Mouse (Mus musculus) MEL (cell line): ENCODE data around the gene Dgcr2. TPM values are rescaled to one million over a fixed set of nuclear protein-coding genes. Genes with fewer than 3 reads are reported as not detected.

ENCODE experiments used
- DNase-seq: peaks from one replicate; pipeline ENCODE4 v3.0.0; 2011; ENCODE audit warnings: low read depth, low spot score
- H3K27ac ChIP-seq: 2 replicates; pipeline ENCODE4 v1.5.1; 2012; ENCODE audit warnings: low read depth, mild to moderate bottlenecking, control low read depth, low read length, moderate library complexity; ENCODE audit not compliant: control insufficient read depth
- H3K27me3 ChIP-seq, 2 experiments: fragments of 150-350 bp in 1 of 2; sonication (generic) in 1 of 2; 2 replicates each; pipeline ENCODE4 v1.6.1; 2012; ENCODE audit warnings: low read length in 2 of 2, mild to moderate bottlenecking in 2 of 2, improper control_type of control experiment in 1 of 2, moderate library complexity in 1 of 2; ENCODE audit not compliant: insufficient read depth in 2 of 2, control insufficient read depth in 1 of 2
- H3K36me3 ChIP-seq, 2 experiments: 2 replicates each; pipeline ENCODE4 v1.6.1; 2012 to 2014; ENCODE audit warnings: low read length in 2 of 2, improper control_type of control experiment in 1 of 2, inconsistent platforms in 1 of 2, mild to moderate bottlenecking in 1 of 2; ENCODE audit not compliant: insufficient read depth in 2 of 2, control insufficient read depth in 1 of 2
- H3K4me1 ChIP-seq, 2 experiments: fragments of 150-350 bp in 1 of 2; sonication (generic) in 1 of 2; 2 replicates each; pipeline ENCODE4 v1.6.1; 2012; ENCODE audit warnings: low read length in 2 of 2, improper control_type of control experiment in 1 of 2, mild to moderate bottlenecking in 1 of 2; ENCODE audit not compliant: insufficient read depth in 2 of 2, control insufficient read depth in 1 of 2
- H3K4me3 ChIP-seq, 2 experiments: fragments of 150-350 bp in 1 of 2; sonication (generic) in 1 of 2; 2 replicates each; pipeline ENCODE4 v1.5.1; 2012; ENCODE audit warnings: low read depth in 2 of 2, low read length in 2 of 2, mild to moderate bottlenecking in 2 of 2, moderate library complexity in 2 of 2, control low read depth in 1 of 2, improper control_type of control experiment in 1 of 2; ENCODE audit not compliant: control insufficient read depth in 1 of 2, insufficient read depth in 1 of 2
- H3K79me2 ChIP-seq: 2 replicates; pipeline ENCODE4 v1.6.1; 2012; ENCODE audit warnings: mild to moderate bottlenecking, low read length, moderate library complexity; ENCODE audit not compliant: control insufficient read depth, poor library complexity, insufficient read depth
- H3K9ac ChIP-seq: 2 replicates; pipeline ENCODE4 v1.6.1; 2012; ENCODE audit warnings: low read depth, mild to moderate bottlenecking, control low read depth, low read length, moderate library complexity; ENCODE audit not compliant: control insufficient read depth, poor library complexity, severe bottlenecking
- H3K9me3 ChIP-seq: fragments of 150-350 bp; sonication (generic); replicated peaks from 2 replicates; pipeline ENCODE4 v1.6.1; 2012; ENCODE audit warnings: mild to moderate bottlenecking, low read length, improper control_type of control experiment, moderate library complexity; ENCODE audit not compliant: insufficient read depth
- BHLHE40 ChIP-seq: IDR thresholded peaks from 2 replicates; pipeline ENCODE4 v1.6.1; 2012; ENCODE audit warnings: low read depth, mild to moderate bottlenecking, inconsistent platforms, low read length, improper control_type of control experiment, borderline replicate concordance
- CHD1 ChIP-seq: IDR thresholded peaks from 2 replicates; pipeline ENCODE4 v1.6.1; 2012; ENCODE audit warnings: low read depth, mild to moderate bottlenecking, inconsistent platforms, low read length, improper control_type of control experiment
- ELF1 ChIP-seq: IDR thresholded peaks from 2 replicates; pipeline ENCODE4 v1.6.1; 2014; ENCODE audit warnings: low read depth, mild to moderate bottlenecking, inconsistent platforms, low read length, improper control_type of control experiment, moderate library complexity
- EP300 ChIP-seq, 2 experiments: IDR thresholded peaks; 2 replicates each; pipeline ENCODE4 v1.6.1; 2011; ENCODE audit warnings: improper control_type of control experiment in 2 of 2, low read length in 2 of 2, low read depth in 1 of 2, mild to moderate bottlenecking in 1 of 2
- ETS1 ChIP-seq: IDR thresholded peaks from 2 replicates; pipeline ENCODE4 v1.6.1; 2012; ENCODE audit warnings: low read depth, mild to moderate bottlenecking, inconsistent platforms, low read length, improper control_type of control experiment, moderate library complexity
- GATA1 ChIP-seq: IDR thresholded peaks from 2 replicates; pipeline ENCODE4 v1.6.1; 2011; ENCODE audit warnings: low read depth, low read length, improper control_type of control experiment
- JUND ChIP-seq: IDR thresholded peaks from 2 replicates; pipeline ENCODE4 v1.6.1; 2011; ENCODE audit warnings: low read depth, mild to moderate bottlenecking, improper control_type of control experiment, low read length
- MAFK ChIP-seq: IDR thresholded peaks from 2 replicates; pipeline ENCODE4 v1.6.1; 2011; ENCODE audit warnings: low read depth, mild to moderate bottlenecking, low read length, improper control_type of control experiment, borderline replicate concordance
- SIN3A ChIP-seq: IDR thresholded peaks from 2 replicates; pipeline ENCODE4 v1.6.1; 2012; ENCODE audit warnings: low read length, improper control_type of control experiment, inconsistent platforms
- SMC3 ChIP-seq: IDR thresholded peaks from 2 replicates; pipeline ENCODE4 v1.6.1; 2011; ENCODE audit warnings: low read depth, low read length, improper control_type of control experiment
- TCF12 ChIP-seq: IDR thresholded peaks from 2 replicates; pipeline ENCODE4 v1.6.1; 2014; ENCODE audit warnings: low read depth, mild to moderate bottlenecking, inconsistent platforms, low read length, improper control_type of control experiment, moderate library complexity
- UBTF ChIP-seq: IDR thresholded peaks from 2 replicates; pipeline ENCODE4 v1.6.1; 2012; ENCODE audit warnings: low read depth, mild to moderate bottlenecking, inconsistent platforms, low read length, improper control_type of control experiment, moderate library complexity, borderline replicate concordance; ENCODE audit not compliant: insufficient read depth
- USF1 ChIP-seq: IDR thresholded peaks from 2 replicates; pipeline ENCODE4 v1.6.1; 2014; ENCODE audit warnings: low read depth, mild to moderate bottlenecking, inconsistent platforms, low read length, improper control_type of control experiment, moderate library complexity
- ZNF384 ChIP-seq: IDR thresholded peaks from 2 replicates; pipeline ENCODE4 v1.6.1; 2012; ENCODE audit warnings: low read depth, mild to moderate bottlenecking, inconsistent platforms, low read length, improper control_type of control experiment
- polyA plus RNA-seq, 2 experiments: library from polyadenylated mRNA; stranded (reverse) in 1 of 2; unstranded in 1 of 2; fragments of >175 nt in 1 of 2; fragments of >200 nt in 1 of 2; gene quantifications; 2 replicates each; pipeline versions ENCODE4 v1.2.1 to v1.2.4; 2012; ENCODE audit warnings: low replicate concordance in 2 of 2, low read depth in 1 of 2; ENCODE audit not compliant: insufficient read length in 2 of 2, insufficient read depth in 1 of 2, missing spikeins in 1 of 2
- total RNA-seq: library from RNA; depleted of rRNA; stranded (reverse); fragments of 300-350 nt; gene quantifications from 2 replicates; pipeline ENCODE4 v1.2.3, GENCODE M21; 2012; rRNA removed

Gene Dgcr2
- total and polyA plus RNA-seq, 3 experiments, result 37.1 to 53.7 TPM; not detected in 1

DNA sequence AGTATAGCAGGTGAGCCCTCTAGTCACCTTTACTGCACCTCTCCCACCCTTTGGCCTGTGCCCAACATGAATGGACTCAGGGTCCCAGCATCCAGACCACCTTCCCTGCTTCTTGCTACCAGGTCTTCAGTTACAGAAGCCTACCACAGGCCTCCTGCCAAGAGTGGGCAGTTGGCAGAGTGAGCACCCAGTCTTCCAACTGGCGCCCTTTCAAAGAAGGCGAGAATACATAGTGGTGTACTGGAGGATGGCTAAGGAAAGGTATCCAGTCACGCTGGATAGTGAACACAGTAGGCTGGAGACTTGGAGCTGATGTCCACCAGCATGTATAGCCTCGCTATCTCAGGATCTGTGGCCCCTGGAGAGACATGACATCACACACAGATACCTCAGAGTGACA lies 104.3 kb downstream of the Dgcr2 start:
- TF ChIP-seq TCF12 (no peak), ETS1 (no peak), GATA1 (no peak), MAFK (no peak)
- TF ChIP-seq, all 39 proteins: peak for 0
- H3K27me3 ChIP-seq, result no peaks in the 10 kb centered on the region
- H3K27ac ChIP-seq, result no peak overlapping the region
- H3K36me3 ChIP-seq, result peaks cover 0 to 4% of the 10 kb centered on the region in 2 experiments; a peak in 2 of 4 replicates
- H3K4me1 ChIP-seq, result no peaks in the 10 kb centered on the region
- H3K9me3 ChIP-seq, result no peaks in the 10 kb centered on the region
- DNase-seq, result no peak
- no peak overlapping the region for H3K4me3 ChIP-seq
- no peaks in the 10 kb centered on the region for H3K79me2 ChIP-seq
- no peak overlapping the region for H3K9ac ChIP-seq

DNA sequence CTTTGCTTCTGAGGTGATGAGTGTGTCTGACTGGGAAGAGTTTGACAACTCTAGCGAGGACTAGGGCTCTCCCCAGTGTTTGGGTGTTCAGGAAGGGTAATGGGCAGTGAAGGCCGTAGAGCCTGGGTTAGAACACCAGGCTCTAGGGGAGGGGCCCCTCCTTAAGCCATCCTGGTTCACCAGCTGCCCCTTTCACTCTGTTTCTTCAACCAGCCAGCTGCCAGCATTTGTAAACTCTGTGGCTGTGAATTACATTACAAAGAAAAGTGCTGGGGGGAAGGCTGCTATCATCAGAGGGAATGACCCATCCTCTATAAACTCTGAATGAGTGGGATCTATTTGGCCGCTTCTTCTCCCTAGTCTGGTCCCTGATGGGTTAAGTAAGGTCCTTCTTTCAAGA lies 105.6 kb downstream of the Dgcr2 start:
- Histone ChIP-seq H3K4me1 (no peaks in the 10 kb centered on the region), H3K79me2 (no peaks in the 10 kb centered on the region), H3K36me3 (peaks cover 0 to 12% of the 10 kb centered on the region in 2 experiments; a peak in 2 of 4 replicates), H3K27ac (no peak overlapping the region), H3K4me3 (no peak overlapping the region), H3K9ac (no peak overlapping the region), H3K27me3 (no peaks in the 10 kb centered on the region), H3K9me3 (no peaks in the 10 kb centered on the region)
- no peak for DNase-seq
- TF ChIP-seq BHLHE40, result no peak
- TF ChIP-seq USF1, result no peak
- no peak for TF ChIP-seq SMC3
- no peak for TF ChIP-seq ETS1
- no peak for TF ChIP-seq EP300 (IDR thresholded peaks at IDR 0.05; ENCODE audit: low read depth in 1 of 2, low read length in 2 of 2)
- TF ChIP-seq ZNF384, result no peak
- TF ChIP-seq SIN3A, result no peak
- TF ChIP-seq JUND, result no peak
- TF ChIP-seq UBTF, result no peak
- TF ChIP-seq CHD1, result no peak
- no peak for TF ChIP-seq ELF1

Other genes starting within 250 kb of the Dgcr2 start
- 25.9 and 27.6 TPM in 2 replicates for gene Med15, start 165.7 kb downstream of the Dgcr2 start, total RNA-seq
- 10 to 100 TPM in 1 of 2 experiments, not detected in 1; 62.0 TPM for gene Med15, start 165.7 kb downstream of the Dgcr2 start, polyA plus RNA-seq
- 93.6 and 97.0 TPM in 2 replicates for gene Klhl22, start 138.9 kb downstream of the Dgcr2 start, total RNA-seq
- gene Klhl22, start 138.9 kb downstream of the Dgcr2 start, polyA plus RNA-seq, result 100 to 1,000 TPM in 1 of 2 experiments, 10 to 100 TPM in 1; 82.4 to 191 TPM
- gene Scarf2, start 101.3 kb downstream of the Dgcr2 start, total RNA-seq, result 0.62 TPM in 2 replicates
- 1 to 10 TPM in 1 of 2 experiments, not detected in 1; 1.2 TPM for gene Scarf2, start 101.3 kb downstream of the Dgcr2 start, polyA plus RNA-seq
- gene B830017H08Rik, start 65.4 kb downstream of the Dgcr2 start, total RNA-seq, result not detected in 2 replicates
- gene B830017H08Rik, start 65.4 kb downstream of the Dgcr2 start, polyA plus RNA-seq, result under 1 TPM in 1 of 2 experiments, not detected in 1; 0.06 TPM
- 2.0 and 2.4 TPM in 2 replicates for gene Car15, start 60.2 kb downstream of the Dgcr2 start, total RNA-seq
- gene Car15, start 60.2 kb downstream of the Dgcr2 start, polyA plus RNA-seq, result 1 to 10 TPM in 1 of 2 experiments, not detected in 1; 3.6 TPM
- gene Gm20518, start 6.9 kb downstream of the Dgcr2 start, total RNA-seq, result 0.16 and 0.35 TPM in 2 replicates
- gene Gm20518, start 6.9 kb downstream of the Dgcr2 start, polyA plus RNA-seq, result under 1 TPM in 1 of 2 experiments, not detected in 1; 0.53 TPM
- 0.04 TPM in 1 of 2 replicates, not detected in the other for gene Tssk1, start 4.3 kb downstream of the Dgcr2 start, total RNA-seq
- under 1 TPM in 1 of 2 experiments, not detected in 1; 0.36 TPM for gene Tssk1, start 4.3 kb downstream of the Dgcr2 start, polyA plus RNA-seq
- gene Tssk2, start 75 bp upstream of the Dgcr2 start, total RNA-seq, result 0.10 TPM in 1 of 2 replicates, not detected in the other
- gene Tssk2, start 75 bp upstream of the Dgcr2 start, polyA plus RNA-seq, result under 1 TPM in 1 of 2 experiments, not detected in 1; 0.24 TPM
- 18.5 and 21.7 TPM in 2 replicates for gene Ess2, start 12.8 kb upstream of the Dgcr2 start, total RNA-seq
- 10 to 100 TPM in 1 of 2 experiments, not detected in 1; 26.8 TPM for gene Ess2, start 12.8 kb upstream of the Dgcr2 start, polyA plus RNA-seq
- not detected in 2 replicates for gene Gsc2, start 16.5 kb upstream of the Dgcr2 start, total RNA-seq
- gene Gsc2, start 16.5 kb upstream of the Dgcr2 start, polyA plus RNA-seq, result not detected
- gene Slc25a1, start 29.7 kb upstream of the Dgcr2 start, total RNA-seq, result 102 and 114 TPM in 2 replicates
- gene Slc25a1, start 29.7 kb upstream of the Dgcr2 start, polyA plus RNA-seq, result 100 to 1,000 TPM in 1 of 2 experiments, not detected in 1; 184 TPM
- gene Vpreb2, start 81.9 kb upstream of the Dgcr2 start, total RNA-seq, result not detected in 2 replicates
- gene Vpreb2, start 81.9 kb upstream of the Dgcr2 start, polyA plus RNA-seq, result not detected
- gene Dgcr6, start 154.3 kb upstream of the Dgcr2 start, total RNA-seq, result 64.1 and 66.8 TPM in 2 replicates
- 100 to 1,000 TPM in 1 of 2 experiments, not detected in 1; 133 TPM for gene Dgcr6, start 154.3 kb upstream of the Dgcr2 start, polyA plus RNA-seq
- gene Prodh, start 191.6 kb upstream of the Dgcr2 start, total RNA-seq, result 40.2 and 43.3 TPM in 2 replicates
- 10 to 100 TPM in 1 of 2 experiments, not detected in 1; 53.6 TPM for gene Prodh, start 191.6 kb upstream of the Dgcr2 start, polyA plus RNA-seq
- gene Rtn4r, start 229.1 kb upstream of the Dgcr2 start, total RNA-seq, result 0.10 TPM in 1 of 2 replicates, not detected in the other
- gene Rtn4r, start 229.1 kb upstream of the Dgcr2 start, polyA plus RNA-seq, result under 1 TPM in 1 of 2 experiments, not detected in 1; 0.04 TPM